17 mouse cellular contexts compared by ENCODE assay signal in genomic region chr5:35524381-35524780, GRCm38 (mm10). TPM values are rescaled to one million over a fixed set of nuclear protein-coding genes. Genes with fewer than 3 reads are reported as not detected.
DNase-seq lines count a peak whose midpoint lies in the region; ATAC-seq and TF ChIP-seq lines count a peak whose summit lies in the region.
"Had no signal": no experiment of that assay in that cellular context is flagged by ENCODE, and none has a peak within 500 bp of the region (broad histone marks: within the 10 kb centered on the region; RNA-seq: fewer than 3 reads in every experiment).

No protein-coding gene starts in this region.

- ATAC-seq in hindbrain, embryonic 11.5 days (ENCODE audit: low FRiP score), result no peak
- no peak for ATAC-seq in hindbrain, postnatal 0 days
- no peak for ATAC-seq in intestine, embryonic 15.5 days
- ATAC-seq: CD4-positive, CD25-positive, alpha-beta regulatory T cell, adult 4 months; forebrain, embryonic 16.5 days; liver, embryonic 12.5 days had no signal

- H3K9me3 ChIP-seq in hindbrain, embryonic 11.5 days (ENCODE audit: control insufficient read depth, low read length), result no peaks in the 10 kb centered on the region
- no peaks in the 10 kb centered on the region for H3K9me3 ChIP-seq in hindbrain, postnatal 0 days (ENCODE audit: low read length)
- H3K9me3 ChIP-seq in intestine, embryonic 15.5 days, result no peaks in the 10 kb centered on the region
- H3K9me3 ChIP-seq: liver, embryonic 12.5 days; midbrain, embryonic 13.5 days had no signal

- DNase-seq in embryo, embryonic 10 days (ENCODE audit: low spot score), result peak; percentile 39
- no peak for DNase-seq in embryo, embryonic 11 days
- peak; percentile 14 for DNase-seq in hindbrain, embryonic 11.5 days (ENCODE audit: low spot score)
- DNase-seq in hindbrain, postnatal 0 days (ENCODE audit: low spot score), result no peak
- peak; percentile 14 for DNase-seq in embryo, embryonic 9.5 days (ENCODE audit: extremely low spot score)
- DNase-seq in urinary bladder, adult 2 months (ENCODE audit: low spot score), result no peak
- no peak for DNase-seq in cerebellum, postnatal 14 days
- DNase-seq: heart, adult 11 months; kidney, adult 11 months had no signal

- H3K27me3 ChIP-seq in hindbrain, embryonic 11.5 days (ENCODE audit: control insufficient read depth, insufficient read depth, low read length), result peaks cover 13% of the 10 kb centered on the region
- no peaks in the 10 kb centered on the region for H3K27me3 ChIP-seq in hindbrain, postnatal 0 days (ENCODE audit: insufficient read depth, low read length)
- H3K27me3 ChIP-seq in intestine, embryonic 15.5 days (replicated peaks), result peaks cover 35% of the 10 kb centered on the region

- no peak overlapping the region for H3K4me2 ChIP-seq in hindbrain, embryonic 11.5 days (replicated peaks; ENCODE audit: low read depth, low read length)
- H3K4me2 ChIP-seq in hindbrain, postnatal 0 days (ENCODE audit: low read depth, low read length), result no peak overlapping the region
- peak overlapping the region; percentile 70 for H3K4me2 ChIP-seq in intestine, embryonic 15.5 days (replicated peaks)

- H3K4me3 ChIP-seq in hindbrain, embryonic 11.5 days (ENCODE audit: low read depth, low read length), result no peak overlapping the region
- H3K4me3 ChIP-seq in hindbrain, postnatal 0 days (ENCODE audit: low read length), result no peak overlapping the region
- H3K4me3 ChIP-seq in intestine, embryonic 15.5 days (replicated peaks), result no peak overlapping the region; the same call in 1 of the 2 replicates
- H3K4me3 ChIP-seq: liver, embryonic 12.5 days; midbrain, embryonic 13.5 days; myocyte had no signal

- H3K4me1 ChIP-seq in hindbrain, embryonic 11.5 days (replicated peaks; ENCODE audit: control insufficient read depth, insufficient read depth, low read length), result peaks cover 8% of the 10 kb centered on the region
- peaks cover 5% of the 10 kb centered on the region; the same call in 1 of the 2 replicates for H3K4me1 ChIP-seq in hindbrain, postnatal 0 days (ENCODE audit: insufficient read depth, low read length)
- H3K4me1 ChIP-seq in intestine, embryonic 15.5 days (replicated peaks), result peaks cover 13% of the 10 kb centered on the region
- H3K4me1 ChIP-seq: liver, embryonic 12.5 days had no signal

- WGBS in hindbrain, embryonic 11.5 days, result 73% methylated on average over 2 of the region's 2 CpGs
- WGBS in hindbrain, postnatal 0 days, result 78% methylated on average over 2 of the region's 2 CpGs
- 76% methylated on average over 2 of the region's 2 CpGs for WGBS in intestine, embryonic 15.5 days

- no peak for TF ChIP-seq CTCF in hindbrain, postnatal 0 days (IDR thresholded peaks at IDR 0.05; ENCODE audit: low read depth)

- H3K27ac ChIP-seq in hindbrain, embryonic 11.5 days (ENCODE audit: low read depth, low read length), result no peak overlapping the region
- H3K27ac ChIP-seq in hindbrain, postnatal 0 days, result no peak overlapping the region
- no peak overlapping the region for H3K27ac ChIP-seq in intestine, embryonic 15.5 days
- H3K27ac ChIP-seq: gastrocnemius, adult 2 months; liver, embryonic 12.5 days; midbrain, embryonic 13.5 days had no signal

- H3K9ac ChIP-seq in hindbrain, embryonic 11.5 days (ENCODE audit: low read depth, low read length), result no peak overlapping the region
- no peak overlapping the region for H3K9ac ChIP-seq in hindbrain, postnatal 0 days (replicated peaks; ENCODE audit: low read length)
- H3K9ac ChIP-seq in intestine, embryonic 15.5 days, result no peak overlapping the region
- H3K9ac ChIP-seq: liver, embryonic 12.5 days; midbrain, embryonic 13.5 days had no signal

- no peaks in the 10 kb centered on the region for H3K36me3 ChIP-seq in hindbrain, embryonic 11.5 days (ENCODE audit: control insufficient read depth, insufficient read depth, low read length)
- no peaks in the 10 kb centered on the region for H3K36me3 ChIP-seq in hindbrain, postnatal 0 days (ENCODE audit: insufficient read depth, low read length)
- H3K36me3 ChIP-seq in intestine, embryonic 15.5 days, result no peaks in the 10 kb centered on the region
- H3K36me3 ChIP-seq: liver, embryonic 12.5 days; midbrain, embryonic 13.5 days had no signal

RNA-seq across cellular contexts. Expression of gene Cpz, which starts 1.1 kb away (rescaled TPM):
- polyA plus RNA-seq in hindbrain, embryonic 11.5 days (2014; fragmentation: Nextera tagmentation; extraction: Ambion mirVana), result 5.3 and 6.4 TPM in 2 replicates
- total RNA-seq in hindbrain, postnatal 0 days (2014; rRNA removed), result 16.0 and 18.7 TPM in 2 replicates
- polyA plus RNA-seq in hindbrain, postnatal 0 days (2015; fragmentation: Nextera tagmentation; extraction: Ambion mirVana), result 1.7 and 1.9 TPM in 2 replicates
- 13.5 and 13.9 TPM in 2 replicates for polyA plus RNA-seq in intestine, embryonic 15.5 days (2015; fragmentation: Nextera tagmentation; extraction: Ambion mirVana)
- 36.1 and 38.1 TPM in 2 replicates for polyA plus RNA-seq in urinary bladder, adult 2 months (2012; rRNA removed)
- total RNA-seq: MEL had no signal

RNA-seq across cellular contexts. Expression of gene Trmt44, which starts 50.5 kb away (rescaled TPM):
- polyA plus RNA-seq in hindbrain, embryonic 11.5 days (2014; fragmentation: Nextera tagmentation; extraction: Ambion mirVana), result 7.8 and 9.3 TPM in 2 replicates
- 10.9 and 12.3 TPM in 2 replicates for total RNA-seq in hindbrain, postnatal 0 days (2014; rRNA removed)
- 3.3 and 3.6 TPM in 2 replicates for polyA plus RNA-seq in hindbrain, postnatal 0 days (2015; fragmentation: Nextera tagmentation; extraction: Ambion mirVana)
- 8.1 and 8.5 TPM in 2 replicates for polyA plus RNA-seq in intestine, embryonic 15.5 days (2015; fragmentation: Nextera tagmentation; extraction: Ambion mirVana)
- polyA plus RNA-seq in urinary bladder, adult 2 months (2012; rRNA removed), result 4.3 and 5.4 TPM in 2 replicates

RNA-seq across cellular contexts. Expression of gene Acox3, which starts 58.5 kb away (rescaled TPM):
- polyA plus RNA-seq in hindbrain, embryonic 11.5 days (2014; fragmentation: Nextera tagmentation; extraction: Ambion mirVana), result 14.7 and 15.1 TPM in 2 replicates
- total RNA-seq in hindbrain, postnatal 0 days (2014; rRNA removed), result 23.5 and 24.2 TPM in 2 replicates
- 11.4 and 12.7 TPM in 2 replicates for polyA plus RNA-seq in hindbrain, postnatal 0 days (2015; fragmentation: Nextera tagmentation; extraction: Ambion mirVana)
- polyA plus RNA-seq in intestine, embryonic 15.5 days (2015; fragmentation: Nextera tagmentation; extraction: Ambion mirVana), result 13.2 and 13.8 TPM in 2 replicates
- polyA plus RNA-seq in urinary bladder, adult 2 months (2012; rRNA removed), result 30.1 and 35.0 TPM in 2 replicates

Comparison
In these comparisons a context has a peak if more than half of its experiments do, and no peak if none do; other contexts are left out.
1. DNase-seq: peak in embryo, embryonic 10 days (single experiment), hindbrain, embryonic 11.5 days (single experiment) and embryo, embryonic 9.5 days (single experiment); none in embryo, embryonic 11 days (single experiment), hindbrain, postnatal 0 days (single experiment), urinary bladder, adult 2 months (single experiment) and cerebellum, postnatal 14 days (0 of 2).